In genomic region chr19:29046961-29047333, GRCm38 (mm10) we compare ENCODE assay signal across 8 mouse cellular contexts. TPM values are rescaled to one million over a fixed set of nuclear protein-coding genes. Genes with fewer than 3 reads are reported as not detected.
DNase-seq lines count a peak whose midpoint lies in the region; ATAC-seq and TF ChIP-seq lines count a peak whose summit lies in the region.

No protein-coding gene starts in this region.

- H3K4me3 ChIP-seq in kidney, adult 2 months (ENCODE audit: insufficient read depth, low read depth, low read length): peak overlapping the region; percentile 92
- peak overlapping the region; percentile 93 to 98 for H3K4me3 ChIP-seq in MEL (ENCODE audit: control insufficient read depth in 1 of 2, insufficient read depth in 1 of 2, low read depth in 2 of 2, low read length in 2 of 2)
- peak overlapping the region; percentile 83 for H3K4me3 ChIP-seq in hindbrain, embryonic 10.5 days
- peak overlapping the region; percentile 81 for H3K4me3 ChIP-seq in midbrain, embryonic 11.5 days (ENCODE audit: low read depth, low read length)

- no peaks in the 10 kb centered on the region for H3K9me3 ChIP-seq in MEL (replicated peaks; ENCODE audit: insufficient read depth, low read length)
- no peaks in the 10 kb centered on the region for H3K9me3 ChIP-seq in hindbrain, embryonic 10.5 days
- no peaks in the 10 kb centered on the region for H3K9me3 ChIP-seq in midbrain, embryonic 11.5 days (ENCODE audit: control insufficient read depth, low read length)

- peaks cover 13% of the 10 kb centered on the region; the same call in 1 of the 2 replicates for H3K4me1 ChIP-seq in kidney, adult 2 months (ENCODE audit: control insufficient read depth, insufficient read depth, low read length)
- peaks cover 4 to 10% of the 10 kb centered on the region in 2 experiments for H3K4me1 ChIP-seq in MEL (ENCODE audit: control insufficient read depth in 1 of 2, insufficient read depth in 2 of 2, low read length in 2 of 2)
- peaks cover 53% of the 10 kb centered on the region for H3K4me1 ChIP-seq in hindbrain, embryonic 10.5 days (replicated peaks)
- H3K4me1 ChIP-seq in midbrain, embryonic 11.5 days (ENCODE audit: control insufficient read depth, insufficient read depth, low read length): peaks cover 22% of the 10 kb centered on the region

- DNase-seq in kidney, adult 2 months: peak; percentile 51
- no peak for DNase-seq in kidney, adult 11 months
- peak; percentile 42 for DNase-seq in MEL (ENCODE audit: low read depth, low spot score)
- no peak for DNase-seq in hindbrain, embryonic 10.5 days (ENCODE audit: low spot score)
- peak; percentile 88 for DNase-seq in midbrain, embryonic 11.5 days (ENCODE audit: low spot score, missing footprints)
- no peak for DNase-seq in thymus, postnatal 0 days (ENCODE audit: low spot score)
- DNase-seq in kidney, adult 18-20 months: no peak

- no peak for ATAC-seq in midbrain, embryonic 11.5 days (ENCODE audit: low FRiP score)
- no peak for ATAC-seq in cerebellum, adult (ENCODE audit: insufficient number of reproducible peaks, low FRiP score, low TSS enrichment)

- no peak for TF ChIP-seq RAD21 in MEL (IDR thresholded peaks at IDR 0.05; ENCODE audit: low read depth, low read length)

- no peaks in the 10 kb centered on the region for H3K36me3 ChIP-seq in kidney, adult 2 months (ENCODE audit: control insufficient read depth, insufficient read depth, low read length)
- peaks cover 0 to 15% of the 10 kb centered on the region in 2 experiments; a peak in 2 of 4 replicates for H3K36me3 ChIP-seq in MEL (ENCODE audit: control insufficient read depth in 1 of 2, insufficient read depth in 2 of 2, low read length in 2 of 2)
- no peaks in the 10 kb centered on the region for H3K36me3 ChIP-seq in hindbrain, embryonic 10.5 days
- no peaks in the 10 kb centered on the region for H3K36me3 ChIP-seq in midbrain, embryonic 11.5 days (ENCODE audit: control insufficient read depth, insufficient read depth, low read length)

- TF ChIP-seq CTCF in kidney, adult 2 months (conservative IDR thresholded peaks at IDR 0.05; ENCODE audit: insufficient read depth, insufficient read length, low read depth, low read length): no peak
- TF ChIP-seq CTCF in MEL (IDR thresholded peaks at IDR 0.05 in 2 of 3, conservative IDR thresholded peaks at IDR 0.05 in 1 of 3; ENCODE audit: control insufficient read depth in 1 of 3, insufficient read depth in 1 of 3, low read depth in 2 of 3, low read length in 3 of 3, poor library complexity in 1 of 3, severe bottlenecking in 1 of 3): no peak

- H3K27me3 ChIP-seq in kidney, adult 2 months (replicated peaks; ENCODE audit: control insufficient read depth, insufficient read depth, low read length): no peaks in the 10 kb centered on the region
- H3K27me3 ChIP-seq in MEL (ENCODE audit: control insufficient read depth in 1 of 2, insufficient read depth in 2 of 2, low read length in 2 of 2): no peaks in the 10 kb centered on the region
- H3K27me3 ChIP-seq in hindbrain, embryonic 10.5 days (ENCODE audit: insufficient read depth, poor library complexity, severe bottlenecking): no peaks in the 10 kb centered on the region
- no peaks in the 10 kb centered on the region for H3K27me3 ChIP-seq in midbrain, embryonic 11.5 days (ENCODE audit: control insufficient read depth, insufficient read depth, low read length)

- H3K27ac ChIP-seq in kidney, adult 2 months (ENCODE audit: insufficient read depth, low read depth, low read length): peak overlapping the region; percentile 99
- H3K27ac ChIP-seq in MEL (ENCODE audit: control insufficient read depth, low read depth, low read length): peak overlapping the region; percentile 40; the same call in 1 of the 2 replicates
- peak overlapping the region; percentile 97 for H3K27ac ChIP-seq in hindbrain, embryonic 10.5 days
- H3K27ac ChIP-seq in midbrain, embryonic 11.5 days (ENCODE audit: low read depth, low read length): peak overlapping the region; percentile 16; the same call in 1 of the 2 replicates

- TF ChIP-seq EP300 in MEL (IDR thresholded peaks at IDR 0.05; ENCODE audit: low read depth in 1 of 2, low read length in 2 of 2): no peak

- peaks cover 28% of the 10 kb centered on the region for H3K79me2 ChIP-seq in MEL (ENCODE audit: control insufficient read depth, insufficient read depth, low read length, poor library complexity)

- WGBS in kidney, adult 2 months: 7% methylated on average over 4 of the region's 4 CpGs
- WGBS in hindbrain, embryonic 10.5 days: 37% methylated on average over 4 of the region's 4 CpGs
- WGBS in midbrain, embryonic 11.5 days: 30% methylated on average over 4 of the region's 4 CpGs

- peak overlapping the region; percentile 77 for H3K4me2 ChIP-seq in midbrain, embryonic 11.5 days

- no peak for TF ChIP-seq POLR2A in kidney, adult 2 months (IDR thresholded peaks at IDR 0.05; ENCODE audit: low read depth, low read length)
- no peak for TF ChIP-seq POLR2A in MEL (IDR thresholded peaks at IDR 0.05; ENCODE audit: control insufficient read depth in 1 of 2, insufficient read depth in 1 of 2, low read depth in 1 of 2, low read length in 2 of 2, poor library complexity in 1 of 2)

- peak overlapping the region; percentile 84 for H3K9ac ChIP-seq in MEL (ENCODE audit: control insufficient read depth, low read depth, low read length, poor library complexity, severe bottlenecking)
- peak overlapping the region; percentile 95 for H3K9ac ChIP-seq in midbrain, embryonic 11.5 days (ENCODE audit: low read length)

TF ChIP-seq in MEL, 35 proteins besides CTCF, POLR2A, EP300 and RAD21:
- no peak for TF ChIP-seq MYC (IDR thresholded peaks at IDR 0.05; ENCODE audit: low read depth, low read length)
- 0 out of 2 replicates have a peak, but pooled peaks have one; percentile 21 for TF ChIP-seq SIN3A (IDR thresholded peaks at IDR 0.05; ENCODE audit: low read length)
- no peak for TF ChIP-seq KAT2A (conservative IDR thresholded peaks at IDR 0.05; ENCODE audit: low read depth, low read length)
- 0 out of 2 replicates have a peak, but pooled peaks have one; percentile 73 for TF ChIP-seq CHD1 (IDR thresholded peaks at IDR 0.05; ENCODE audit: low read depth, low read length)
- no peak for TF ChIP-seq BHLHE40 (IDR thresholded peaks at IDR 0.05; ENCODE audit: borderline replicate concordance, low read depth, low read length)
- no peak for TF ChIP-seq RCOR1 (IDR thresholded peaks at IDR 0.05; ENCODE audit: low read depth, low read length)

RNA-seq across cellular contexts. Expression of gene Ak3, which starts 0.8 kb away (rescaled TPM):
- polyA plus RNA-seq in kidney, adult 2 months (2012; rRNA removed): 155 and 160 TPM in 2 replicates
- total RNA-seq in MEL (2012; rRNA removed): 41.0 and 47.3 TPM in 2 replicates
- polyA plus RNA-seq in MEL (2012; ENCODE audit: insufficient read depth in 1 of 2, insufficient read length in 2 of 2, low read depth in 1 of 2, low replicate concordance in 2 of 2, missing spikeins in 1 of 2): 10 to 100 TPM; 50.0 to 86.3 TPM
- polyA plus RNA-seq in hindbrain, embryonic 10.5 days (2016; fragmentation: Nextera tagmentation; extraction: Ambion mirVana): 65.4 and 72.9 TPM in 2 replicates
- polyA plus RNA-seq in midbrain, embryonic 11.5 days (2014; fragmentation: Nextera tagmentation; extraction: Ambion mirVana): 96.7 and 97.2 TPM in 2 replicates
- 56.1 and 59.4 TPM in 2 replicates for polyA plus RNA-seq in thymus, postnatal 0 days (2015; fragmentation: Nextera tagmentation; extraction: Ambion mirVana)

RNA-seq across cellular contexts. Expression of gene Rcl1, which starts 54.2 kb away (rescaled TPM):
- polyA plus RNA-seq in kidney, adult 2 months (2012; rRNA removed): 16.9 and 17.6 TPM in 2 replicates
- total RNA-seq in MEL (2012; rRNA removed): 75.1 and 86.4 TPM in 2 replicates
- 100 to 1,000 TPM in 1 of 2 experiments, not detected in 1; 122 TPM for polyA plus RNA-seq in MEL (2012; ENCODE audit: insufficient read depth in 1 of 2, insufficient read length in 2 of 2, low read depth in 1 of 2, low replicate concordance in 2 of 2, missing spikeins in 1 of 2)
- polyA plus RNA-seq in hindbrain, embryonic 10.5 days (2016; fragmentation: Nextera tagmentation; extraction: Ambion mirVana): 57.5 and 70.4 TPM in 2 replicates
- 52.4 and 52.5 TPM in 2 replicates for polyA plus RNA-seq in midbrain, embryonic 11.5 days (2014; fragmentation: Nextera tagmentation; extraction: Ambion mirVana)
- 49.5 and 52.2 TPM in 2 replicates for polyA plus RNA-seq in thymus, postnatal 0 days (2015; fragmentation: Nextera tagmentation; extraction: Ambion mirVana)

RNA-seq across cellular contexts. Expression of gene Cdc37l1, which starts 56.8 kb away (rescaled TPM):
- 13.5 and 15.6 TPM in 2 replicates for polyA plus RNA-seq in kidney, adult 2 months (2012; rRNA removed)
- total RNA-seq in MEL (2012; rRNA removed): 16.9 and 17.2 TPM in 2 replicates
- 10 to 100 TPM in 1 of 2 experiments, not detected in 1; 27.7 TPM for polyA plus RNA-seq in MEL (2012; ENCODE audit: insufficient read depth in 1 of 2, insufficient read length in 2 of 2, low read depth in 1 of 2, low replicate concordance in 2 of 2, missing spikeins in 1 of 2)
- 37.0 and 38.6 TPM in 2 replicates for polyA plus RNA-seq in hindbrain, embryonic 10.5 days (2016; fragmentation: Nextera tagmentation; extraction: Ambion mirVana)
- 45.5 and 52.9 TPM in 2 replicates for polyA plus RNA-seq in midbrain, embryonic 11.5 days (2014; fragmentation: Nextera tagmentation; extraction: Ambion mirVana)
- 27.2 and 32.2 TPM in 2 replicates for polyA plus RNA-seq in thymus, postnatal 0 days (2015; fragmentation: Nextera tagmentation; extraction: Ambion mirVana)

Comparison
In these comparisons a context has a peak if more than half of its experiments do, and no peak if none do; other contexts are left out.
1. DNase-seq: peak in kidney, adult 2 months (single experiment), MEL (single experiment) and midbrain, embryonic 11.5 days (single experiment); none in kidney, adult 11 months (single experiment), hindbrain, embryonic 10.5 days (single experiment), thymus, postnatal 0 days (single experiment) and kidney, adult 18-20 months (single experiment).
2. H3K27ac ChIP-seq: peak in every context shown above with its lines; median percentile 99 in kidney, adult 2 months; 97 in hindbrain, embryonic 10.5 days; 40 in MEL; 16 in midbrain, embryonic 11.5 days.
3. Peak in every context shown above with its lines, with median percentiles within 50 percentile points of each other: H3K4me3 ChIP-seq.